37 mouse cellular contexts compared by ENCODE assay signal in genomic region chr7:99194511-99194910, GRCm38 (mm10). TPM values are rescaled to one million over a fixed set of nuclear protein-coding genes. Genes with fewer than 3 reads are reported as not detected.
"Had no signal": no experiment of that assay in that cellular context is flagged by ENCODE, and none has a peak within 500 bp of the region (broad histone marks: within the 10 kb centered on the region; RNA-seq: fewer than 3 reads in every experiment).

No protein-coding gene starts in this region.

- H3K4me1 ChIP-seq: limb, embryonic 10.5 days; limb, embryonic 12.5 days; limb, embryonic 13.5 days; limb, embryonic 15.5 days; lung, embryonic 15.5 days; megakaryocyte, embryonic 14.5 days; midbrain, embryonic 12.5 days; midbrain, embryonic 13.5 days; neural tube, embryonic 12.5 days had no signal

- H3K4me2 ChIP-seq: limb, embryonic 12.5 days; limb, embryonic 13.5 days; limb, embryonic 15.5 days; liver, embryonic 13.5 days; liver, embryonic 15.5 days; lung, embryonic 14.5 days; lung, embryonic 15.5 days; midbrain, embryonic 12.5 days; midbrain, embryonic 13.5 days; neural tube, embryonic 12.5 days had no signal

- H3K27me3 ChIP-seq: limb, embryonic 12.5 days; limb, embryonic 13.5 days; limb, embryonic 15.5 days; liver, embryonic 13.5 days; liver, embryonic 15.5 days; lung, embryonic 15.5 days; midbrain, embryonic 12.5 days; midbrain, embryonic 13.5 days; neural tube, embryonic 12.5 days had no signal

- H3K27ac ChIP-seq: left cerebral cortex, adult 2 months; limb, embryonic 10.5 days; limb, embryonic 12.5 days; limb, embryonic 13.5 days; limb, embryonic 15.5 days; liver, embryonic 13.5 days; liver, embryonic 14.5 days; liver, embryonic 15.5 days; lung, embryonic 15.5 days; macrophage; midbrain, embryonic 10.5 days; midbrain, embryonic 12.5 days; midbrain, embryonic 13.5 days; neural tube, embryonic 12.5 days had no signal

- H3K9me3 ChIP-seq: limb, embryonic 10.5 days; limb, embryonic 12.5 days; limb, embryonic 13.5 days; limb, embryonic 15.5 days; liver, embryonic 13.5 days; liver, embryonic 15.5 days; lung, embryonic 15.5 days; midbrain, embryonic 10.5 days; midbrain, embryonic 12.5 days; midbrain, embryonic 13.5 days; neural tube, embryonic 12.5 days had no signal

- H3K36me3 ChIP-seq: limb, embryonic 10.5 days; limb, embryonic 12.5 days; limb, embryonic 13.5 days; limb, embryonic 15.5 days; liver, embryonic 13.5 days; liver, embryonic 15.5 days; lung, embryonic 15.5 days; midbrain, embryonic 10.5 days; midbrain, embryonic 12.5 days; midbrain, embryonic 13.5 days; neural tube, embryonic 12.5 days had no signal

- DNase-seq: layer of hippocampus, postnatal 36 days; left cerebral cortex, postnatal 4 days; liver; liver, embryonic 13.5 days; lung, adult 18-20 months; lung, adult 2 months; lung, embryonic 14.5 days; lung, postnatal 10 days; lung, postnatal 14 days; lung, postnatal 36 days; lung, postnatal 4 days; midbrain, embryonic 14.5 days had no signal

- H3K9ac ChIP-seq: limb, embryonic 12.5 days; limb, embryonic 13.5 days; limb, embryonic 15.5 days; liver, embryonic 13.5 days; liver, embryonic 14.5 days; liver, embryonic 15.5 days; lung, embryonic 14.5 days; lung, embryonic 15.5 days; midbrain, embryonic 12.5 days; midbrain, embryonic 13.5 days; neural tube, embryonic 12.5 days had no signal

- H3K4me3 ChIP-seq: left cerebral cortex, adult 2 months; limb, embryonic 10.5 days; limb, embryonic 12.5 days; limb, embryonic 13.5 days; limb, embryonic 15.5 days; liver, embryonic 13.5 days; liver, embryonic 15.5 days; lung, embryonic 15.5 days; megakaryocyte, embryonic 14.5 days; midbrain, embryonic 10.5 days; midbrain, embryonic 12.5 days; midbrain, embryonic 13.5 days; myocyte; neural tube, embryonic 12.5 days had no signal

- ATAC-seq: lung, postnatal 0 days; midbrain, embryonic 13.5 days; midbrain, embryonic 16.5 days had no signal

RNA-seq across cellular contexts. Expression of gene Dgat2, which starts 12.0 kb away (rescaled TPM):
- total RNA-seq: megakaryocyte-erythroid progenitor cell, adult 5-6 weeks had no signal

RNA-seq across cellular contexts. Expression of gene Mogat2, which starts 43.9 kb away (rescaled TPM):
- total RNA-seq: layer of hippocampus, postnatal 36 days; left cerebral cortex, adult 18-20 months; left cerebral cortex, adult 2 months; left cerebral cortex, adult 8-10 months; left cerebral cortex, postnatal 14 days; left cerebral cortex, postnatal 25 days; left cerebral cortex, postnatal 36 days; megakaryocyte-erythroid progenitor cell, adult 5-6 weeks; midbrain, postnatal 0 days; monocyte, adult 5-6 weeks had no signal
